Mouse (Mus musculus): Measurements from ENCODE around the gene Cldn4. TPM values are rescaled to one million over a fixed set of nuclear protein-coding genes. Genes with fewer than 3 reads are reported as not detected.

The Cldn4 gene
- polyA plus RNA-seq, 1 experiment from 2014 or later = 43.8 TPM

GRCm38 (mm10) chr5:134976164-134976563 lies 29.4 kb upstream of the Cldn4 start:
- TF ChIP-seq EP300 (optimal IDR thresholded peaks at IDR 0.05) (no peak), CTCF (IDR thresholded peaks at IDR 0.05; ENCODE audit: low read depth) (no peak)
- Histone ChIP-seq H3K9me3 (ENCODE audit: control insufficient read depth, low read length) (no peaks in the 10 kb centered on the region), H3K36me3 (ENCODE audit: control insufficient read depth, insufficient read depth, low read length) (no peaks in the 10 kb centered on the region), H3K4me1 (replicated peaks; ENCODE audit: control insufficient read depth, insufficient read depth) (no peaks in the 10 kb centered on the region), H3K27ac (replicated peaks) (no peak overlapping the region), H3K4me3 (ENCODE audit: low read depth, low read length) (no peak overlapping the region), H3K9ac (ENCODE audit: low read length) (no peak overlapping the region), H3K27me3 (ENCODE audit: control insufficient read depth, insufficient read depth, low read length) (no peaks in the 10 kb centered on the region), H3K4me2 (replicated peaks; ENCODE audit: low read depth) (no peak overlapping the region)
- ATAC-seq (ENCODE audit: low FRiP score, low TSS enrichment) (peak; percentile 19; the same call in 1 of the 2 replicates), DNase-seq (ENCODE audit: low spot score) (no peak)
- 86% methylated on average over 2 of the region's 2 CpGs for WGBS

GRCm38 (mm10) chr5:134974921-134975320 lies 28.2 kb upstream of the Cldn4 start:
- Histone ChIP-seq H3K27ac (replicated peaks) (no peak overlapping the region), H3K4me2 (replicated peaks; ENCODE audit: low read depth) (no peak overlapping the region), H3K36me3 (ENCODE audit: control insufficient read depth, insufficient read depth, low read length) (no peaks in the 10 kb centered on the region), H3K9ac (ENCODE audit: low read length) (no peak overlapping the region), H3K4me3 (ENCODE audit: low read depth, low read length) (no peak overlapping the region), H3K27me3 (ENCODE audit: control insufficient read depth, insufficient read depth, low read length) (no peaks in the 10 kb centered on the region), H3K4me1 (replicated peaks; ENCODE audit: control insufficient read depth, insufficient read depth) (no peaks in the 10 kb centered on the region), H3K9me3 (ENCODE audit: control insufficient read depth, low read length) (no peaks in the 10 kb centered on the region)
- ATAC-seq (ENCODE audit: low FRiP score, low TSS enrichment) = no peak
- WGBS = 46% methylated on average over 2 of the region's 2 CpGs
- TF ChIP-seq CTCF (IDR thresholded peaks at IDR 0.05; ENCODE audit: low read depth) = no peak
- DNase-seq (ENCODE audit: low spot score) = no peak

- H3K27ac ChIP-seq (replicated peaks) = no peak overlapping the region
- H3K9me3 ChIP-seq (ENCODE audit: control insufficient read depth, low read length) = no peaks in the 10 kb centered on the region
- no peak overlapping the region for H3K4me2 ChIP-seq (replicated peaks; ENCODE audit: low read depth)
- DNase-seq (ENCODE audit: low spot score) (peak; percentile 66), ATAC-seq (ENCODE audit: low FRiP score, low TSS enrichment) (peak; percentile 78)
- no peaks in the 10 kb centered on the region for H3K4me1 ChIP-seq (replicated peaks; ENCODE audit: control insufficient read depth, insufficient read depth)
- no peak overlapping the region for H3K9ac ChIP-seq (ENCODE audit: low read length)
- WGBS = 12% methylated on average over 7 of the region's 7 CpGs
- TF ChIP-seq CTCF (IDR thresholded peaks at IDR 0.05; ENCODE audit: low read depth) (no peak), EP300 (optimal IDR thresholded peaks at IDR 0.05) (no peak)
- no peak overlapping the region for H3K4me3 ChIP-seq (ENCODE audit: low read depth, low read length)
- no peaks in the 10 kb centered on the region for H3K36me3 ChIP-seq (ENCODE audit: control insufficient read depth, insufficient read depth, low read length)
- H3K27me3 ChIP-seq (ENCODE audit: control insufficient read depth, insufficient read depth, low read length) = no peaks in the 10 kb centered on the region
These were observed 27.6 kb upstream of the Cldn4 start for GRCm38 (mm10) chr5:134974294-134974693.

GRCm38 (mm10) chr5:134973526-134973925 lies 26.8 kb upstream of the Cldn4 start:
- DNase-seq (ENCODE audit: low spot score) = no peak
- Histone ChIP-seq H3K9me3 (ENCODE audit: control insufficient read depth, low read length) (no peaks in the 10 kb centered on the region), H3K27ac (replicated peaks) (no peak overlapping the region), H3K4me3 (ENCODE audit: low read depth, low read length) (no peak overlapping the region), H3K4me1 (replicated peaks; ENCODE audit: control insufficient read depth, insufficient read depth) (no peaks in the 10 kb centered on the region), H3K27me3 (ENCODE audit: control insufficient read depth, insufficient read depth, low read length) (no peaks in the 10 kb centered on the region), H3K4me2 (replicated peaks; ENCODE audit: low read depth) (no peak overlapping the region), H3K36me3 (ENCODE audit: control insufficient read depth, insufficient read depth, low read length) (no peaks in the 10 kb centered on the region), H3K9ac (ENCODE audit: low read length) (no peak overlapping the region)
- no peak for ATAC-seq (ENCODE audit: low FRiP score, low TSS enrichment)
- 80% methylated on average over 7 of the region's 7 CpGs for WGBS
- TF ChIP-seq EP300 (optimal IDR thresholded peaks at IDR 0.05) (no peak), CTCF (IDR thresholded peaks at IDR 0.05; ENCODE audit: low read depth) (no peak)

- H3K4me1 ChIP-seq (replicated peaks; ENCODE audit: control insufficient read depth, insufficient read depth) = no peaks in the 10 kb centered on the region
- H3K27ac ChIP-seq (replicated peaks) = no peak overlapping the region
- no peaks in the 10 kb centered on the region for H3K9me3 ChIP-seq (ENCODE audit: control insufficient read depth, low read length)
- no peak for ATAC-seq (ENCODE audit: low FRiP score, low TSS enrichment)
- H3K36me3 ChIP-seq (ENCODE audit: control insufficient read depth, insufficient read depth, low read length) = no peaks in the 10 kb centered on the region
- DNase-seq (ENCODE audit: low spot score) = no peak
- TF ChIP-seq CTCF (IDR thresholded peaks at IDR 0.05; ENCODE audit: low read depth) (no peak), EP300 (optimal IDR thresholded peaks at IDR 0.05) (no peak)
- no peak overlapping the region for H3K4me3 ChIP-seq (ENCODE audit: low read depth, low read length)
- no peak overlapping the region for H3K9ac ChIP-seq (ENCODE audit: low read length)
- H3K27me3 ChIP-seq (ENCODE audit: control insufficient read depth, insufficient read depth, low read length) = no peaks in the 10 kb centered on the region
- no peak overlapping the region for H3K4me2 ChIP-seq (replicated peaks; ENCODE audit: low read depth)
These were observed 26.3 kb upstream of the Cldn4 start for GRCm38 (mm10) chr5:134973081-134973480.

- TF ChIP-seq EP300 (optimal IDR thresholded peaks at IDR 0.05) (no peak), CTCF (IDR thresholded peaks at IDR 0.05; ENCODE audit: low read depth) (no peak)
- Histone ChIP-seq H3K9ac (ENCODE audit: low read length) (no peak overlapping the region), H3K4me1 (replicated peaks; ENCODE audit: control insufficient read depth, insufficient read depth) (no peaks in the 10 kb centered on the region), H3K27ac (replicated peaks) (no peak overlapping the region), H3K4me2 (replicated peaks; ENCODE audit: low read depth) (no peak overlapping the region), H3K27me3 (ENCODE audit: control insufficient read depth, insufficient read depth, low read length) (no peaks in the 10 kb centered on the region), H3K36me3 (ENCODE audit: control insufficient read depth, insufficient read depth, low read length) (no peaks in the 10 kb centered on the region), H3K4me3 (ENCODE audit: low read depth, low read length) (no peak overlapping the region), H3K9me3 (ENCODE audit: control insufficient read depth, low read length) (no peaks in the 10 kb centered on the region)
- no peak for ATAC-seq (ENCODE audit: low FRiP score, low TSS enrichment)
- DNase-seq (ENCODE audit: low spot score) = no peak
- WGBS = 46% methylated on average over 8 of the region's 8 CpGs
These were observed 23.9 kb upstream of the Cldn4 start for GRCm38 (mm10) chr5:134970671-134971070.

Measured in stomach, postnatal 0 days (tissue).